Mouse (Mus musculus): ENCODE results near the gene Hivep3. TPM values are rescaled to one million over a fixed set of nuclear protein-coding genes. Genes with fewer than 3 reads are reported as not detected.

The Hivep3 gene
- polyA plus RNA-seq (2012; rRNA removed) = 14.1 and 14.8 TPM in 2 replicates

DNA sequence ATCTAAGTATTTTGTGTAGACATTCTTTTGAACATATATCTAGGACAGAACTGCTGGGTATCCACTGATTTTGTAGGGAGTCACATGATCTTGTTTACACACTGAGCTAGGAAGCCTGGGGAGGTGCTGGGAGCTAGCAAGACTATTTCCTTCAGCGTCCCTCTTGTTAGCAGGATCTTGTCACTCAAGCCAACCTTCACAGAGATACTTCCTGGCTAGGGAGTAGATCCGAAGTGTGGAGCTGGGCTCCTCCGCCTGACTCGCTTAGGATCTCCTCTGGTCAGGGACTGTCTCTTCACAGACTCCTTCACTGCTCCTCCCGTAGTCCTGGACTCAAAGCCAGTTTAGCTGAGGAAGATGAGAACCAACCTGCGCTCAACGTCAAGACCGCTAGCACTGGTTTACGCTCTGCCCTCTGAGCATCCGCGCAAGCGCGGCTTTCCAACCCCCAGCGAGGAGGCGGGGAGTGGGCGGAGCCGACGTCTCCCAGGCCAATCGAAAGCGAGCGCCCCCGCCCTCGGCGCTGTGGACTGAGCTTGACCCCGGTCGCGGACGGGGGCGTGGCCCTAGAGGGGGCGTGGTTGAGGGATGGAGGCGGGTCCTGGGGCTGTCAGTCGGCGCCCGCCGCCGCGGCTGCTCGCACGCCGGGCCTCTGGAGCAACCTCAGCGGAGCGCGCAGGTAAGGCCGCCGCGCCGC lies at the start of gene Hivep3:
TSS of gene Hivep3 (plus strand) at position 601 of the 697 bp plus-strand sequence.
- no peak for TF ChIP-seq CTCF (IDR thresholded peaks at IDR 0.05; ENCODE audit: borderline replicate concordance, extremely low read depth, insufficient read depth, insufficient read length)
- TF ChIP-seq POLR2A (IDR thresholded peaks at IDR 0.05; ENCODE audit: borderline replicate concordance, extremely low read depth, insufficient read depth, insufficient read length, poor library complexity, severe bottlenecking) = peak; percentile 39; the same call in 1 of the 2 replicates
- DNase-seq (ENCODE audit: low read depth) = peak; percentile 99

DNA sequence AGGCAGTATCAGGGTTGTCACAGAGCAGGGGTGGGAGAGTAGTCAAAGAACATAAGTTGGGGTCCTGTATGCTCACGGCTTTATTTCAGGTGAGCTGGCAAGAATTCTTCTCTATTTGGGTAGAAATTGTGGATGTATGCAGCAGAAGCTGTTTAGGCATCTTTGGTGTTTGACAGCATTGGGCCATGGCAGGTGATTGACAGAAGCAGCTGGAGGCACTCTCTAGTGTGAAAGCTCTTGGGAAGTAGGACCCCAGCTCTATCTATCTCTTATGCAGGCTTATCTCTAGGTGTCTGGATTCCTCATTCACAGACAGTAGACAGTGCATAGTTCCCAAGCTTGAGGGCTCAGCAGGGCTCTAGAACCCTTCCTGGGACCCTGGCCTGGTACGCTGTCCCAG lies 47.8 kb upstream of the Hivep3 start:
- no peak for DNase-seq (ENCODE audit: low read depth)
- TF ChIP-seq CTCF (IDR thresholded peaks at IDR 0.05; ENCODE audit: borderline replicate concordance, extremely low read depth, insufficient read depth, insufficient read length) (no peak), POLR2A (IDR thresholded peaks at IDR 0.05; ENCODE audit: borderline replicate concordance, extremely low read depth, insufficient read depth, insufficient read length, poor library complexity, severe bottlenecking) (no peak)

DNA sequence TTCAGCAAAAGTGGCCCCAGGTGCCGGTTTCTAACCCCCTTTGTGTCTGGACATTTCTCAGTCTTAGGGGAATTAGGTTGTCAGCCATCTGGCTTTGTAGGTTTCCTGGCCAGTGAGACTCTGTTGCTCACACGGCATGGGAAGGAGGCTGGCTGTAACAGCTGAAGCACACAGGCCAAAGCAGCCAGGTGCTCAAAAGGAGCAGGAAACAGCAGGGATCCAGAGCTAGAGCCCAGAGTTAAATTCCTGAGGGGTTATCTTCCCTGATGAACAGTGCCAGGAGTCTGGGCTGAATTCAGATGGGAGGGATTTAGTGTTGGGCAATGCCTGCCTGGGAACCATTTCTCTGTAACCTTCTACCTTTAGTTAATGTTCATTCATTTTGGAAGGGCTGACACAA lies 35.2 kb upstream of the Hivep3 start:
- DNase-seq (ENCODE audit: low read depth) = no peak

DNA sequence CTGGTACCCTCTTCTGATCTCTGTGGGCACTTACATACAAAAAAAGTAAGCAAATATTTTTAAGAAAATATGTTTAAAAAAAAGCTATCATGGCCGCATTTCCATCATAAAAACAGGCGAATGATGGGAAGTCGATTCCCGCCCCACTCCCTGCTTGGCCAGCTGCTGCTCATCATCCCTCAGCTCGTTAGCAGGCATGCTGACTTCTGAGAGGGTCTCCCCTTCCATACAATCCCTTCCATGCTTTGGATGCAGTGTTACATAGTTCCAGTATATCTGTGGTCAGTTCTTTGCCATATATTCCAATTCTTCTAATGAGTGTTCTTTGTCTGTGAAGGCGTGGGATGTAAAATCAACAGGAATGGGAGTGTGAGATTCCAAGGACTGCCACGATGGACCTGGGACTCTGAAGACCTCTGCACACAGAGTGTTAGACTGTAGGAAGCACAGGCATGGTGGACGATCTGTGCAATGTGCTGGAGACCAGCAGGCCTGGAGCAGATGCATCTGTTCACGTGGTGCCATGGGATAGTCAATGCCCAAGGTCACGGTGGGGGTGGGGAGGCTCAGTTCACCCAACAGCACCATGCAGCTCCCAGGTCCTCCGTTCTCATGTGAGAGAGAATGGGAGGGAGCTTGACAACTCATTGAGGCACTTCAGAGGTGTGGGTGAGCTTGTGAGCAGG lies 32.2 kb upstream of the Hivep3 start:
- TF ChIP-seq POLR2A (IDR thresholded peaks at IDR 0.05; ENCODE audit: borderline replicate concordance, extremely low read depth, insufficient read depth, insufficient read length, poor library complexity, severe bottlenecking) (no peak), CTCF (IDR thresholded peaks at IDR 0.05; ENCODE audit: borderline replicate concordance, extremely low read depth, insufficient read depth, insufficient read length) (no peak)
- DNase-seq (ENCODE audit: low read depth) = no peak

More for the DNA sequence above, 35.2 kb upstream of the Hivep3 start:
- no peak for TF ChIP-seq POLR2A (IDR thresholded peaks at IDR 0.05; ENCODE audit: borderline replicate concordance, extremely low read depth, insufficient read depth, insufficient read length, poor library complexity, severe bottlenecking)
- TF ChIP-seq CTCF (IDR thresholded peaks at IDR 0.05; ENCODE audit: borderline replicate concordance, extremely low read depth, insufficient read depth, insufficient read length) = no peak

DNA sequence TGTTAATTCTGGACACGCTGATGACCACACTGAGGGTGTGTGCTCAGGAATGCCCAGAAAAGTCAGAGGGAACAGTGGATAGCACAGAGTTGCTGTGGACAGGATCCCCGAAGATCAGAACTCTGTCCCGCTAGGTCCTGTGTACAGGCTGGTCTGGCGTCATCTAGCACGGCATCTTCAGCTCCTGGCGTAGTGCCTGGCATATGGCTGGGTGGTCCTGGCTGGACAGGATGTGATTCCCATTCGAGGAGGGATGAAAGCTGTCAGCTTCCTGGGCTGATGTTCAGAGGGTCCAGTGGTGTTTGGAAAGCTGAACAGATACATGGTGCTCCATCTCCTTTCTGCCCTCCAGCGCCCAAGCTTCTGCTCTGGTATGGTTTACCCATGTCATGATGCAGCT lies 29.6 kb upstream of the Hivep3 start:
- TF ChIP-seq POLR2A (IDR thresholded peaks at IDR 0.05; ENCODE audit: borderline replicate concordance, extremely low read depth, insufficient read depth, insufficient read length, poor library complexity, severe bottlenecking) (no peak), CTCF (IDR thresholded peaks at IDR 0.05; ENCODE audit: borderline replicate concordance, extremely low read depth, insufficient read depth, insufficient read length) (no peak)

DNA sequence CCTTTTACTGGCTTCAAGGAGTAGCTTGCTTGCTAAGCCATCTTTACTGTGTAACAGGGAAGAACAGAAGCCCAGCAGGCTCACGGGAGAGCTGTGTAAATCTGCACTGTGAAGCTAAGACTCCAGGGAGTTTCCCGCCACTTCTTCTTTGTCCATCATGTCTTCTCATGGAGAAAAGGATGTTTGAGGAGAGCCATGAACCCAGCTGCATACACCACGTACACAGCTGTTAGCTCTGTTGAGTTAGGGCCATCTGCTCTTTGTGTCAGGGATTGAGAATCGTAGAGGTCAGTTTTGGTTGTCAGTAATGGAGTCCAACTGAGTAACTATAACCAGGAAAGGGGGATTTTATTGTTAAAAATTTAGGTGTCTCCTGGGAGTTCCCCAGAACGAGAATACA lies 26.3 kb upstream of the Hivep3 start:
- TF ChIP-seq CTCF (IDR thresholded peaks at IDR 0.05; ENCODE audit: borderline replicate concordance, extremely low read depth, insufficient read depth, insufficient read length) (no peak), POLR2A (IDR thresholded peaks at IDR 0.05; ENCODE audit: borderline replicate concordance, extremely low read depth, insufficient read depth, insufficient read length, poor library complexity, severe bottlenecking) (no peak)
- peak; percentile 9 for DNase-seq (ENCODE audit: low read depth)

More for the DNA sequence above, 29.6 kb upstream of the Hivep3 start:
- no peak for DNase-seq (ENCODE audit: low read depth)

DNA sequence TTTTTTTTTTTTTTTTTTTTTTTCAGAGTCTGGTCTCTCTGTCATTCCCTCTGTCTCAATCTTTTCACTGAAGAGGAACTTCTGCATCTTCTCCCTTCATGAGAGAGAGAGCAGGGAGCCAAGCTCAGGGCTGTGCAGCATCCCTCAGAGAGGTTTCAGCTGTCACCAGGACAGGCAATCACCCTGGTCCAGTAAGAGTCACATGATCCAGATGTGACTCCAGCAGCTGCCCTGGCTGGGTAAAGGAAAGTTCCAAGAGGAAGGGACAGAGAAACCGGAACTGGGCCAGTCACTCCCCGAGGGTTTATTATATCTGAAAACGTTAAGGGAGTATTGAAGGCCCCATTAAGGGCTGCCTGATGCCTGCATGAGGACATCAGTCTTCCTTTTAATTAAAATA lies 25.8 kb upstream of the Hivep3 start:
- DNase-seq (ENCODE audit: low read depth) = no peak
- no peak for TF ChIP-seq CTCF (IDR thresholded peaks at IDR 0.05; ENCODE audit: borderline replicate concordance, extremely low read depth, insufficient read depth, insufficient read length)
- TF ChIP-seq POLR2A (IDR thresholded peaks at IDR 0.05; ENCODE audit: borderline replicate concordance, extremely low read depth, insufficient read depth, insufficient read length, poor library complexity, severe bottlenecking) = no peak

DNA sequence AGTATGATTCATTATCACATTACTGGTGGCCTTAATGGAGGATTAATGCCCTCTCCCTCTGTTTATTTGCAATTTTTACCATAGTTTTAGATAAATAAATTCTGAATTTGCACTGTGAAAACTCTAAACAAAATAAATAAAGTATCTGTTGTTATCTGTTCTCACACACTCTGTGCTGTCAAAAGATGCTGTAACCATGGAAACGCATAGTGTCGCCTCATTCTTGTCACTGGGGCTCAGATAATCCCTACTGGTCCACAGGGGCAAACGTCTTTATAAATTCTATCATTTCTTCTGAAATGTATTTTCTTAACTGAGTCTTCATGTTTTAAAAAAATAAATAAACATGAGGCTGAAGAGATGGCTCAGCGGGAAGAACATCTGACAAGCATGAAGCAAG lies 23.4 kb upstream of the Hivep3 start:
- TF ChIP-seq CTCF (IDR thresholded peaks at IDR 0.05; ENCODE audit: borderline replicate concordance, extremely low read depth, insufficient read depth, insufficient read length) (no peak), POLR2A (IDR thresholded peaks at IDR 0.05; ENCODE audit: borderline replicate concordance, extremely low read depth, insufficient read depth, insufficient read length, poor library complexity, severe bottlenecking) (no peak)
- DNase-seq (ENCODE audit: low read depth) = peak; percentile 31

DNA sequence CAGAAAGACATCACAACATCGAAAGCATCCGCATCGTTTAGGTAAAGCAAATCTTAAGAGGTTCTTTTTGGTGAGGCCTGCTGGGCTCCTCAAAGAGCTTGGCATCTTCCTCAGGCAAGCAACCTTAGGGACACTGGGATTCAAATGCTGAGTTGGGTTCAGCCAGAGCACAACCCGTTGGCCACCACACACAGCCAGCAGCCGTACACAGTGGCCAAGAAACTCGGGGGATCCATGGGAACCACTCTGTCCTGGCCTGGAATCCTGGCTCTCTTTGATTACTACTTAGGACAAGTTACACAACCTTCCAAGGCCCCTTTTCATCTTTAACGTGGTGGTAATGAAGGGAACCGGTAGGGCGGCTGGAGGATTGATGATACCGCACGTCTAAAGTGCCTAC lies 16.1 kb upstream of the Hivep3 start:
- TF ChIP-seq POLR2A (IDR thresholded peaks at IDR 0.05; ENCODE audit: borderline replicate concordance, extremely low read depth, insufficient read depth, insufficient read length, poor library complexity, severe bottlenecking) = no peak
- peak; percentile 15 for DNase-seq (ENCODE audit: low read depth)

DNA sequence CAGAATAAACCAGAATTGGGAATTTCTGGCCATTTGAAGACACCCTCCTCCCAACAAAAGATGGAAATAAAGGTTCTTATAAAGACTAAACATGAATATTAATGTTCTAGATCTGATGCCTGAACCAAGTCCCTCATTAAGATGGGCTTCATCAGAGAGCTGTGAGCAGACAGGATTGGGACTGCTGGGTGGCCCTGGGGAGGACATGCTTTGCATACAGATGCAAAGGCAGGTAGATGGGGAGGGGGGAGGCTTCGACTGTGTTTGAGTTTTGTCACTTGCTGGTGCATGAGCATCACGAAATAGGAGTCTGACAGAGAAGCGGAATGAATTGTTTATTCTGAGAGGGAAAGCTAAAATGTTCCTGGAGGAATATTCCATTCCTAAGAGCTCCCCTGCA lies 12.1 kb upstream of the Hivep3 start:
- peak; percentile 58 for DNase-seq (ENCODE audit: low read depth)
- TF ChIP-seq CTCF (IDR thresholded peaks at IDR 0.05; ENCODE audit: borderline replicate concordance, extremely low read depth, insufficient read depth, insufficient read length) = no peak
- TF ChIP-seq POLR2A (IDR thresholded peaks at IDR 0.05; ENCODE audit: borderline replicate concordance, extremely low read depth, insufficient read depth, insufficient read length, poor library complexity, severe bottlenecking) = no peak

DNA sequence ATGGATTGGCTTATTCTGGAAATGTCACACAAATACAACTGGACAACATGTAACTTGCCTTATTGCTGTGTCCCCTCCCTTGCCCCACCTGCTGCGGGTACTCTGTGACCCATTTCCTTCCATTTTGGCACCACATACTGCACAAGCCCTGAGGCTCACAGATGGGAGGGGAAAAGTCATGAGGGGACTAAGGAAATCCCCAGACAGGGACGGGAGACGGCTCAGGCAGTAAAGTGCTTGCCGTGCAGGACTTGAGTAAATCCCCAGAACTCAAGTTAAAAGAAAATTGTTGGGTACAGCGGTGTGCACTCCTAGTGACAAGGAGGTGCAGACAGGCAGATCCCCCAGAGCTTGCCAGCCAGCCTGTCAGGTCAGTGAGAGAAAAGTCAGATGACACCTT lies 7.5 kb upstream of the Hivep3 start:
- TF ChIP-seq POLR2A (IDR thresholded peaks at IDR 0.05; ENCODE audit: borderline replicate concordance, extremely low read depth, insufficient read depth, insufficient read length, poor library complexity, severe bottlenecking) (no peak), CTCF (IDR thresholded peaks at IDR 0.05; ENCODE audit: borderline replicate concordance, extremely low read depth, insufficient read depth, insufficient read length) (no peak)
- DNase-seq (ENCODE audit: low read depth) = no peak

DNA sequence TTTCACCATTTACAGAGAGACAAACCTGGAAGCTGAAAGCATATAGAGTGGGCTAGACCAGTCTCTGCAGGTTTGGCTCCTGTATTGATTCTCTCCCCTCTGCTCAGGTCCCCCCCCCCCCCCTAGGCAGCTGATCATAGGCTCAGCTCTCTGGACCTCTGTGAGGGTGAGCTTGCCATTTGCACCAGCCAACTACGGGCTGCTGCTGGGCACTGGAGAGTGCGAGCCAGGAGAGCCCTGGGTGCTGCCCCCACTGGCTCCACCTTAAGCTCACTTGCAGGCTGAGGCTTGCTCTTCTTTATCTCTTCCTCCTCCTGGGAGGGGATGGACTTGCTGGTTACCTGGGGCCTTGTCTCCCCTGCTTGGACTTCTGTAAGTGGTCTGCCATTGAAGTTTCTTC lies 5.7 kb upstream of the Hivep3 start:
- DNase-seq (ENCODE audit: low read depth) = no peak
- TF ChIP-seq POLR2A (IDR thresholded peaks at IDR 0.05; ENCODE audit: borderline replicate concordance, extremely low read depth, insufficient read depth, insufficient read length, poor library complexity, severe bottlenecking) (no peak), CTCF (IDR thresholded peaks at IDR 0.05; ENCODE audit: borderline replicate concordance, extremely low read depth, insufficient read depth, insufficient read length) (no peak)
